Mouse (Mus musculus) bone marrow, adult 2 months (tissue): ENCODE data around the gene 2310039H08Rik. TPM values are rescaled to one million over a fixed set of nuclear protein-coding genes. Genes with fewer than 3 reads are reported as not detected.
A peak's percentile ranks its signal among the peaks of the same experiment; 100 is the strongest.

Experiments
- H3K27ac ChIP-seq: fragments of 200-500 bp; 2 replicates; pipeline ENCODE4 v1.5.1; 2012; ENCODE audit warnings: low read depth, mild to moderate bottlenecking, control low read depth, inconsistent platforms, low read length; ENCODE audit not compliant: control insufficient read depth, poor library complexity, insufficient read depth
- H3K4me1 ChIP-seq: fragments of 200-500 bp; 2 replicates; pipeline ENCODE4 v1.6.1; 2011; ENCODE audit warnings: low read length; ENCODE audit not compliant: control insufficient read depth, insufficient read depth
- H3K4me3 ChIP-seq: fragments of 200-500 bp; replicated peaks from 2 replicates; pipeline ENCODE3; 2011; ENCODE audit warnings: mild to moderate bottlenecking, low read depth, low read length, control low read depth; ENCODE audit not compliant: control insufficient read depth
- CTCF ChIP-seq: fragments of 200-500 bp; IDR thresholded peaks from 2 replicates; pipeline ENCODE4 v1.5.1; 2011; ENCODE audit warnings: low read length, control low read depth; ENCODE audit not compliant: control insufficient read depth, insufficient read depth
- POLR2A ChIP-seq: fragments of 200-500 bp; IDR thresholded peaks from 2 replicates; pipeline ENCODE4 v1.6.1; 2011; ENCODE audit warnings: low read depth, mild to moderate bottlenecking, control low read depth, low read length, borderline replicate concordance; ENCODE audit not compliant: control insufficient read depth
- WGBS: fragments of 180-500 bp; shearing (Covaris S2); methylation state at CpG from one replicate; pipeline ENCODE4 v1.1.7; 2018; 5-methylcytosine and 5-hydroxymethylcytosine counted together
- polyA plus RNA-seq: library from polyadenylated mRNA; stranded (reverse); fragments of >200 nt; gene quantifications from 2 replicates; pipeline ENCODE4 v1.2.4, GENCODE M21; 2011; ENCODE audit warnings: low replicate concordance; ENCODE audit not compliant: missing spikeins, insufficient read depth, insufficient read length

Gene 2310039H08Rik
- 18.3 and 18.7 TPM in 2 replicates for polyA plus RNA-seq

DNA sequence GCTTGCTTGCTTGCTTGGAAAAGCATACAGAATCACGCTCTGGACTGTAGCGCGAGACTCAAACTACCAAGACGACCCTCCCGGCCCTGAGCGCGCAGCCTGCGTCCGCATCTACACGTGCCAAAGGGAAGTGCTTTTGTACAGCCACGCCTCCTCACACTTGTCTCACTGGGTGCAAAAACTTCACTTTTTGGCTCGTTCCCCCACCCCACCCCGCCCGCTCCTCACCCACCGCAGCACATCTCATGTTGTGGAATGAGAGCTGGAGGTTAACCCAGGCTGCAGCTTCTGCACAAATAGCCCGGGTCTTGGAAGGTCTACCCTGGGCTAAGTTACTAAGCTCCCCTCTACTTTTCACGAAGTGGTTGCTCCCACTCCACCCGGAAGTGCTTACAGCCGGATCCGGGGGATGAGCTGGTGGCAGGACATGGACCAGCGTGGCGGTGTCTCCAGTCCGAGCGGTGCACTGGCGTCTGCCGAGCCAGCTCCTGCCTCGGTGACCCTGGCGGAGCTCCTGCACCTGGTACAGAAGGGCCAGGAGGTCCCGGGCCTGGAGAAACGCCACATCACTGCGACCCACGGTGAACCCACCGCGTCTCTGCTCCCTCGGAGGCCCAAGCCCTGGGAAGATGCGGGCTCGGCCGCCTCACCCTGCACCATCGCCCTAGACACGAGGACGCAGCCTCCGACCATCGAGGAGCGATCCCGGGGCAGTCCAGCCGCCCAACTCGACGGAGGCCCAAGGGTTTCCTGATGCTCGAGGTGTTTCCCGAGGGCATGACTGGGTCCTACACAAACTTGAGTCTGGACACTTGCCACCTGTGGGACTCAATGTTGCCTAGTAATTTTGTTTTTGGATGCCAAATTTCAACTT is at the start of gene 2310039H08Rik:
2310039H08Rik (plus strand) TSS at position 232 of the 874 bp plus-strand sequence.
- no peaks in the 10 kb centered on the region for H3K4me1 ChIP-seq
- peak within 1 kb of the TSS; percentile 93 for H3K4me3 ChIP-seq
- peak within 1 kb of the TSS; percentile 61 for H3K27ac ChIP-seq
- TF ChIP-seq POLR2A: peak; percentile 70; the same call in 1 of the 2 replicates
- TF ChIP-seq CTCF: no peak
- under 1% methylated on average over 50 of the region's 50 CpGs for WGBS

DNA sequence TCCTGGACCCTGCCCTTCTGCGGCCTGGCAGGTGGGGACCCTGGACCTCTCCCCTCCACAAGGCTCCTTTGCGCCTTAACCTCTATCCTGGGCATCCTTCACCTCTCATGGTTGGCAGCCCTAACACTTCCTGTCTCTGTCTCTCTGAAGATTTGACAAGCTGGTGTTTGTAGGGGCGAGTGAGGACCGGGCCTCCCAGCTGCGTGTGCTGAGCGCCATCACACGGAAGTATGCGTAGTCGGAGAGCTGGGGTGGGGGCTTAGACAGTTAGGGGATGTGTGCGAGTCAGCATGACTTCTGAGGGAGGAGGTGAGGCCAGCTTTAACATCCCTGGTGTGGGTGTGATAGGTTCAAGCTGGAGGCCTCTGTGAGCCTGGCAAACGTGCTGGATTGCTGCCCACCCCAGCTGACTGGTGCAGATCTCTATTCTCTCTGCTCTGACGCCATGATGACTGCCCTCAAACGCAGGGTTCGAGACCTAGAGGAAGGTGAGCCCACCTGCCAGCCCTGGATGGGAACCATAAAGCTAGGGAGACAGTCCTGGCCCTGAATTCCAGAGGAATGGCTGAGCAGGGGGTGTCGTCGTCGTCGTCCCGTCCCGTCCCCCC is 47.9 kb upstream of the 2310039H08Rik start:
- no peak for TF ChIP-seq POLR2A
- Histone ChIP-seq H3K27ac (no peak overlapping the region), H3K4me1 (no peaks in the 10 kb centered on the region), H3K4me3 (no peak overlapping the region)
- WGBS: 83% methylated on average over 19 of the region's 20 CpGs

DNA sequence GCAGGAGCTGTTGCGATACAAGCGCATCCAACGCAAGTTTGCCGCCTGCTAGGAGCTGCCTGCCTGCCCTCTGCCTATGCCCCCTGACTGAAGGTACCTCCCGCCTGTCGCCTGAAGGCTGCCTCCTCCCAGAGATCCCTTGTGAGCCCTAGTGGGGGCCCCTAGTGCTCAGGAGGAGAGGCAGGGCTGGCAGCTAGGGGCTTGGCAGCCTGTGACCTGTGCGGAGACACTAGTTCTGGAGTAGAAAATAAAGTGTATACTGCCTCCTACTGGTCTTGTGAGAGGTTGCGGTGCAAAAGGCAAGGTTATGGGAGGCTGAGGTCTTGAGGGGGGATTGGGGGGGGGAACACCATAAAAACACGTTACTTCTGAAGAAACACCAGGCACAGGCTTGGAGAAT is 47.2 kb upstream of the 2310039H08Rik start:
- 78% methylated on average over 9 of the region's 9 CpGs for WGBS
- Histone ChIP-seq H3K4me3 (no peak overlapping the region), H3K4me1 (no peaks in the 10 kb centered on the region), H3K27ac (no peak overlapping the region)
- TF ChIP-seq POLR2A (no peak), CTCF (peak; percentile 49; the same call in 1 of the 2 replicates)

DNA sequence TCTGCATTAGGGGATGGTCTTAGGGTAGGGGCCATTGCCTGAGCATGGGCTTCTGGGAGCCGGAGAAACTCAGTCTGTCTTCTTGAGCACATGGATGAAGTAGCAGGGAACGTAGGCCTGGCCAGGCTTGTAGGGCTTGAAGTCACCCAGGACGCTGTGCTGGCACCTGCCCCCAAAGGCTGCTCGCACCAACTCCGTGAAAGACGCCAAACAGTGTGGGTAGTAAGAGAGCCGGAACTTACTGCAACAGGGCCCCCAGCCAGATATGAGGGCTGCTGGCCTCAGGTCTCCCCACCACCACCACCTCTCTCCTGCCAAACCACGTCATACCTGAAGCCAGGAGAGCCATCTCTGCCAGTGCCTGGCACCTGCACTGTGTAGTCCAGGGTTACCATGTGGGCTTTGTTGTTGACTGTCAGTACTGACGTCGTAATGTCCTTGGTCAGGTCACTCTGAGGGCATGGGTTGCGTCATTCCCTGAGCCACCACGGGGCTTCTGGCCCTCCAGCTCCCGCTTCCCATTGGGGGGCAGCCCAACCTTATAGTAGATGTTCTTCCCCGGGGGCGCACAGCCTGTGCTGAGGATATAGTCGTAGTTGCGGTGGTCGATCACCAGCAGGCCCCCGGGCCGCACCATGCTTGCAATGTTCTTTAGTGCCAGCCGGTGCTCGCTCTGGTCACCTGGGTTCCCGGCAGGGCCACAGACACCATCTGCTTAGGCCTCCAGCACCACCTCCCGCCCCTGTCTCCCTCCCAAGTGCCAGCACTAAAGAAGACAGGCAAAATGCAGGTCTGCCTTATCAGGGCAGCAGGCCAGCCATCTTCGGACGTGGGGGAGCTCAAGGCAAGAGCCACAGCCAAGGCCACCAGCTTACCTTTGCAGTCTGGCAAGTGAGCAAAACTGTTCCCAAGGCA is 46.4 kb upstream of the 2310039H08Rik start:
- Histone ChIP-seq H3K27ac (no peak overlapping the region), H3K4me1 (no peaks in the 10 kb centered on the region), H3K4me3 (no peak overlapping the region)
- WGBS: 82% methylated on average over 26 of the region's 26 CpGs
- TF ChIP-seq POLR2A: no peak
- TF ChIP-seq CTCF: no peak

DNA sequence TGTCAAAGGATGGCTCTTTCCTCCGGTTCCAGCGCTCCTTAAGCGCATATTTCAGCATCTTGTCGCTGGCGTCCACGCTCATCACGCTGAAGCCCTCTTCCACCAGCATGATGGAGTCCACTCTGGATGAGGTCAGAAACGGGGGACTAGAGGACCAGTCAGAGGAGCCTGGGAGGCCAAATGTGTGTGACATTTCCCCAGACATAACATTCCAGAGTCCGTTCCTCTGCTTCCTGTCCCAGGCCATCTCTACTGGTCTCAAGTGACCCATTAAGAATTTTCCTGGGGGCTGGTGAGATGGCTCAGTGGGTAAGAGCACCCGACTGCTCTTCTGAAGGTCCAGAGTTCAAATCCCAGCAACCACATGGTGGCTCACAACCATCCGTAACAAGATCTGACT is 45.2 kb upstream of the 2310039H08Rik start:
- Histone ChIP-seq H3K27ac (no peak overlapping the region), H3K4me1 (no peaks in the 10 kb centered on the region), H3K4me3 (no peak overlapping the region)
- TF ChIP-seq POLR2A (no peak), CTCF (no peak)
- 88% methylated on average over 11 of the region's 11 CpGs for WGBS

DNA sequence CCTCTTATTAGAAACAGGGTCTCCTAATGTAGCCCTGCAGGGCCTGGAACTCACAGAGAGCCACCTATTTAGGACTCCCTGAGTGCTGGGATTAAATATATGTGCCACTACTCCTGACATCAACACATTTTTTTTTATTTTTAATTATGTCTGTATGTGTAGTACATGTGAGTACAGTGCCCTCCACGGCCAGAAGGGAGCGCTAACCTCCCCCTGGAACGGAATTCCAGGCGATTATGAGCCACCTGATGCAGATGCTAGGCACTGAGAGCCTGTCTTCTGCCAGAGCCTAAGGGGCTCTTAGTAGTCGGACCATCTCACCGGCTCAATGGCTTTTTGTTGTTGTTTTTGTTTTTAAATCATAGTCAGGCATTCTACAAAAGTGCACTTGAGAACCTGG is 44.4 kb upstream of the 2310039H08Rik start:
- no peaks in the 10 kb centered on the region for H3K4me1 ChIP-seq
- H3K27ac ChIP-seq: no peak overlapping the region
- WGBS: 56% methylated on average over 6 of the region's 6 CpGs
- H3K4me3 ChIP-seq: no peak overlapping the region
- TF ChIP-seq CTCF: peak; percentile 37; the same call in 1 of the 2 replicates
- TF ChIP-seq POLR2A: no peak

DNA sequence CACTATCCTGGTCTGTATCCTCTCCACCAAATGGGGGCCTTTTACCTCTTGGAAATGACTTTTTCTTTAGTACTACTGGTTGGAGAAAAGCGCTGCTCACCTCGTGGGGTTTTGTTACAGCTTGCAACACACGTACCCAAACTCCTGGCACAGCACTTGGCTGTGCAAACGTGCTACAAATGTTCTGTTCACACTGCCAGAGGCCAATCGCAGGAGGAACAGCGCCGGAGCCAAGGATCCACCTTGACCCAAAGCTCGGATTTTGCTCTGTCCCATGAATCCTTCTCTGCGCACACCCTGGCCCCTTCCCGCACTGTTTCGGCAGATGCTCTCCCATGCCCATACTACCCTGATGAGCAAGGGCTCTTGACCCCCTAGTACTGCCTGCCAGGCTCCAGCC is 43.9 kb upstream of the 2310039H08Rik start:
- Histone ChIP-seq H3K4me3 (no peak overlapping the region), H3K27ac (no peak overlapping the region), H3K4me1 (no peaks in the 10 kb centered on the region)
- 73% methylated on average over 11 of the region's 11 CpGs for WGBS
- TF ChIP-seq POLR2A: no peak
- no peak for TF ChIP-seq CTCF
